Mouse (Mus musculus): ENCODE data around the gene Pus7. TPM values are rescaled to one million over a fixed set of nuclear protein-coding genes. Genes with fewer than 3 reads are reported as not detected.
"Not testable (repeated sequence)": the region's sequence is repeated elsewhere in the genome, so short reads cannot be mapped to it uniquely, and the experiment has no call there.

Pus7 gene
- polyA plus RNA-seq, 1 experiment from 2014 or later, result 21.1 TPM

DNA sequence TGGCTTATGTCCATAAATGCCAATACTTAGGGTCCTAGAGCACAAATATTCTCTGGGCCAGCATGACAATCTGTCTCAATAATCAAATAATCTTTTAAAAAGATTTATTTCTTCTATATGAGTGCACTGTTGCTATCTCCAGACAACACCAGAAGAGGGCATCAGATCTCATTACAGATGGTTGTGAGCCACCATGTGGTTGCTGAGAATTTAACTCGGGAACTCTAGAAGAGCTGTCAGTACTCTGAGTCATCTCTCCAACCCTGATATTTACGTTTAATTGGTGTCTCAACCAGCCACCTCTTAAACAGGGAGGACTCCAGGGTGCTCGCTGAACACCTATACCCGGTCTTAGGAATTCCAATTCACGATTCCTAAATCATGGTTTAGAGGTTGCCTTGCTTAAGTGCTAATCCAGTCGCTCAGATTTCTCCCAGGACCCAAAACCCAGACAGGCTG is 71.8 kb downstream of the Pus7 start:
- not testable (repeated sequence) for H3K27me3 ChIP-seq (replicated peaks); ATAC-seq (ENCODE audit: extremely low read depth, insufficient number of reproducible peaks, low FRiP score, low TSS enrichment); H3K4me1 ChIP-seq
- Histone ChIP-seq H3K4me2 (peak overlapping the region; percentile 78), H3K36me3 (peaks cover 44% of the 10 kb centered on the region), H3K27ac (replicated peaks) (peak overlapping the region; percentile 88), H3K9ac (peak overlapping the region; percentile 88), H3K4me3 (peak overlapping the region; percentile 84), H3K9me3 (peaks cover 34% of the 10 kb centered on the region)
- 54% methylated on average over 6 of the region's 6 CpGs for WGBS

DNA sequence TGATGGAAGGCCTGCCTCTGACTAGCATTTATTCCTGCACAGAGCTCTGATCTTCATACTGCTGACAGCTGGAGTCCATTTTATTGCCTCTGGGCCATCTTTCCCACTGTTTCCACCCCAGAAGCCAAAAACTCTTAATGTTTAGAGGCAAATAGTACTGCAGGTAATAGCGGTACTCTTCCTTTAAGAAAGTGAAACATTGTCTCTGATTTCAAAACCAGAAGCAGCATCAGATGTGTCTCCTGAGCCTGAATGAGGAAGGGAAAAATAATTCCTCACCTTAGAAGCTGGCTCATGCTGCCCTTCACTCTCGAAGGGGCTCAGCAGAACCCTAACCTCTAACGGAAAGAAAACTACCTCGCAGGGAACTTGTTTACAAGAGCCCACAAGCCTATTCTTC is 72.3 kb downstream of the Pus7 start:
- peak overlapping the region; percentile 84; the same call in 1 of the 2 replicates for H3K4me3 ChIP-seq
- 92% methylated on average over 4 of the region's 4 CpGs for whole genome bisulfite sequencing

GRCm38 (mm10) chr5:23709661-23710060 is 73.8 kb downstream of the Pus7 start:
- WGBS, result 95% methylated on average over 1 of the region's 1 CpGs

More for the DNA sequence above, 72.3 kb downstream of the Pus7 start:
- Histone ChIP-seq H3K27me3 (replicated peaks) (no peaks in the 10 kb centered on the region), H3K4me2 (peak overlapping the region; percentile 78), H3K9me3 (peaks cover 38% of the 10 kb centered on the region), H3K36me3 (peaks cover 48% of the 10 kb centered on the region), H3K27ac (replicated peaks) (no peak overlapping the region), H3K4me1 (0 out of 2 replicates have a peak, but pooled peaks cover 7% of the 10 kb centered on the region), H3K9ac (peak overlapping the region; percentile 50; the same call in 1 of the 2 replicates)
- no peak for ATAC-seq (ENCODE audit: extremely low read depth, insufficient number of reproducible peaks, low FRiP score, low TSS enrichment)

DNA sequence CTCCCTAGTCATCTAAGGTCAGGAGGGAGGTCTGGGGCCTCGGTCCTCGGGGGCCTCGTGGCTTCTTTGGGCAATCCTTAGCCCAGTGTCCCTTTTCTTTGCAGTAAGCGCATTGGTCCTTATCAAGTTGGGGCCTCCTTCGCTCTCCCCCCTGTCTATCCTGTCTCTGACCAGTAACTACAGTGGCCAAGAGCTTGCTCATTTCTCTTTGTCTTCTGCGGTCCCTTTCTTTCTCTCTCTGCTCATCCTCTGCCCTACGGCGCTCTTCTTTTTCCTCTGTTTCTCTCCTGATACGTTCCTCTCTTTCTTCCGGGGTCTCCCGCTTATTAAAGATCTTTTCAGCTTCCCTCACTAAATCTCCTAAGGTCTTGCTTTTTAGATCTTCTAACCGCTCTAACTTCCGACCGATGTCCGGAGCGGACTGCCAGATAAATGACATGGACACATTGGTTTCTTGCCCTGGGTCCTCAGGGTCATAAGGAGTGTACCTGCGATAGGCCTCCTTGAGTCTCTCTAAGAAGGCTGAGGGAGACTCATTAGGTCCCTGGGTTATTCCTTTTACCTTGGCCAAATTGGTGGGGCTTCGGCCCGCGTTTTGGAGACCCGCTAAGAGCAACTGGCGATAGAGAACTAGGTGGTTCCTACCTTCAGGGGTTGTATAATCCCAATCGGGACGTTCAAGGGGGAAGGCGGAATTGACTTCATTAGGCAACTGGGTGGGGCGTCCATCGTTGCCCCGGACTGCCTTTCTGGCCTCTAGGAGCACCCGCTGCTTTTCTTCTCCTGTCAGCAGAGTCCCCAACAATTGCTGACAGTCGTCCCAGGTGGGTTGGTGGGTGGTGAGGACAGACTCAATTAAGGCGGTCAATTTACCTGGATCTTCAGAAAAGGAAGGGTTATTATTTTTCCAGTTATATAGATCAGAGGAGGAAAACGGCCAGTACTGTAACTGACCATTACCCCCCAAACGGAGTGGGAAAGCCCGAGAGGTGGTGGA is 76.6 kb downstream of the Pus7 start:
- H3K4me2 ChIP-seq; ATAC-seq (ENCODE audit: extremely low read depth, insufficient number of reproducible peaks, low FRiP score, low TSS enrichment); H3K4me1 ChIP-seq; H3K4me3 ChIP-seq; H3K27me3 ChIP-seq (replicated peaks); H3K27ac ChIP-seq (replicated peaks); H3K9ac ChIP-seq: not testable (repeated sequence)
- WGBS, result 96% methylated on average over 31 of the region's 34 CpGs
- peaks cover 68% of the 10 kb centered on the region for H3K9me3 ChIP-seq
- peaks cover 85% of the 10 kb centered on the region for H3K36me3 ChIP-seq

More at GRCm38 (mm10) chr5:23709661-23710060, 73.8 kb downstream of the Pus7 start:
- Histone ChIP-seq H3K27me3 (replicated peaks) (no peaks in the 10 kb centered on the region), H3K4me1 (0 out of 2 replicates have a peak, but pooled peaks cover 7% of the 10 kb centered on the region), H3K4me2 (no peak overlapping the region), H3K27ac (replicated peaks) (no peak overlapping the region), H3K36me3 (peaks cover 59% of the 10 kb centered on the region), H3K9me3 (peaks cover 44% of the 10 kb centered on the region), H3K9ac (no peak overlapping the region), H3K4me3 (no peak overlapping the region)
- ATAC-seq (ENCODE audit: extremely low read depth, insufficient number of reproducible peaks, low FRiP score, low TSS enrichment), result no peak

DNA sequence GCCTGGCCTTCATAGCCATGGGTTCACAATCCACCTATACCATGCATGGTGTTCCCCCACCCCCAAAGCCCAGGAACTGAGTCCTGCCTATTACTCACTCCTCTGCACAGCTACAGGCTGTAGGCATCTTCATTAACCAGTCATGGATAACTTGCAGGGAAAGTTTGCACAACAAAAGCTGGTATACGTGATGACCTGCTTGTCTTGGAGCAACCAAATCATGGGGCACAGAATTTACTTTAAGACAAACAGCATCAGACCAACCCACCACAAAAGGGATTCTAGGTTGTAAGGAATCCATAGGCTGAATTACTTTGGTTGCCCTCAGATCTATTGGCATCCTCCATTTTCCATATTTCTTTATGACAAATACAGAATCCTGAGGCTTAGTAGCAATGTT is 86.1 kb downstream of the Pus7 start:
- Histone ChIP-seq H3K4me2 (no peak overlapping the region), H3K9me3 (peaks cover 57% of the 10 kb centered on the region), H3K4me1 (no peaks in the 10 kb centered on the region), H3K9ac (no peak overlapping the region), H3K27me3 (replicated peaks) (no peaks in the 10 kb centered on the region), H3K36me3 (peaks cover 53% of the 10 kb centered on the region), H3K4me3 (no peak overlapping the region), H3K27ac (replicated peaks) (no peak overlapping the region)
- 94% methylated on average over 1 of the region's 1 CpGs for WGBS
- no peak for ATAC-seq (ENCODE audit: extremely low read depth, insufficient number of reproducible peaks, low FRiP score, low TSS enrichment)

Other genes with a start within 250 kb of the Pus7 start
- gene Srpk2, start 99.1 kb downstream of the Pus7 start, polyA plus RNA-seq (2015; fragmentation: Nextera tagmentation; extraction: Ambion mirVana), result 37.7 and 45.5 TPM in 2 replicates
- 26.1 and 27.6 TPM in 2 replicates for gene Rint1, start 4.0 kb upstream of the Pus7 start, polyA plus RNA-seq (2015; fragmentation: Nextera tagmentation; extraction: Ambion mirVana)
- gene Tomm7, start 60.5 kb upstream of the Pus7 start, polyA plus RNA-seq (2015; fragmentation: Nextera tagmentation; extraction: Ambion mirVana), result 92.0 and 100 TPM in 2 replicates
- gene Fam126a, start 247.0 kb upstream of the Pus7 start, polyA plus RNA-seq (2015; fragmentation: Nextera tagmentation; extraction: Ambion mirVana), result 32.6 and 33.9 TPM in 2 replicates

Data from heart, embryonic 13.5 days (tissue).